Mouse (Mus musculus): ENCODE results near the gene Lrrc28. TPM values are rescaled to one million over a fixed set of nuclear protein-coding genes. Genes with fewer than 3 reads are reported as not detected.
A peak's percentile ranks its signal among the peaks of the same experiment; 100 is the strongest.

Gene Lrrc28
- polyA plus RNA-seq, 2 experiments, result 22.1 to 26.3 TPM

DNA sequence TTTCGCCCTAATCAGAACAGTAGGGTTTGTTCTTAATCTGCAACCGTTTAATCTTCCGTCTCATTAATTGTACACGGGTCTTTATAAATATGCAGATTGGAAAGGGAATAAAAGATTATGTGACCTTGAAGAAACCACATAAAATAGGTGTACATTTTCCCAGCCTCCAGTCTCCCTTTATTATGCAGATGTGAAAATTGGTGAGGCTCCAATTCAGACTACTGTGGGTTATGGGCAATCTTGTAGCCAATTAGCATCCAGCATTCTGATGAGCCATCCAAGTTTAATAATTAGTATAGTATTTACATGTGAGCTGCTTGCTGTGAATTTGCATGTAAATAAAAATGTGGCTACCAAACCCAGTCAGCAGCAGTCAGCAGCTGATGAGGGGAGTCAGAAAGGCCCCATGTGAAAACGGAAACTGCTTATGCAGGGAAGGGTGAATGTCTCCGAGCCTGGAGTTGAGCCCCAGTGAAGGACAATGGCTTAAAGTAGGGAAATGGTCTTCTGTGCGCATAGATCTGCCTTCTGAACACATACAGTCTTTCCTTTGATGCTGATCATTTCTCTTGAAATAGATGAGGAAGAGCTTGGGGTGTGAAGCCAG lies 176.2 kb downstream of the Lrrc28 start:
- ATAC-seq (ENCODE audit: low FRiP score, low read depth) (no peak), DNase-seq (ENCODE audit: low spot score) (no peak)
- Histone ChIP-seq H3K4me2 (replicated peaks; ENCODE audit: low read depth, low read length, severe bottlenecking) (no peak overlapping the region), H3K4me1 (ENCODE audit: control insufficient read depth, insufficient read depth, low read length) (peaks cover 14% of the 10 kb centered on the region), H3K9ac (ENCODE audit: low read depth, low read length, severe bottlenecking) (no peak overlapping the region), H3K9me3 (ENCODE audit: control insufficient read depth, low read length) (no peaks in the 10 kb centered on the region), H3K4me3 (replicated peaks; ENCODE audit: low read length) (no peak overlapping the region), H3K36me3 (ENCODE audit: control insufficient read depth, insufficient read depth, low read length) (no peaks in the 10 kb centered on the region), H3K27ac (replicated peaks; ENCODE audit: low read depth, low read length) (no peak overlapping the region), H3K27me3 (ENCODE audit: control insufficient read depth, insufficient read depth, low read length) (no peaks in the 10 kb centered on the region)
- WGBS, result 77% methylated on average over 7 of the region's 7 CpGs
- no peak for TF ChIP-seq POLR2A (IDR thresholded peaks at IDR 0.05; ENCODE audit: borderline replicate concordance, extremely low read depth, insufficient read depth, insufficient read length)

DNA sequence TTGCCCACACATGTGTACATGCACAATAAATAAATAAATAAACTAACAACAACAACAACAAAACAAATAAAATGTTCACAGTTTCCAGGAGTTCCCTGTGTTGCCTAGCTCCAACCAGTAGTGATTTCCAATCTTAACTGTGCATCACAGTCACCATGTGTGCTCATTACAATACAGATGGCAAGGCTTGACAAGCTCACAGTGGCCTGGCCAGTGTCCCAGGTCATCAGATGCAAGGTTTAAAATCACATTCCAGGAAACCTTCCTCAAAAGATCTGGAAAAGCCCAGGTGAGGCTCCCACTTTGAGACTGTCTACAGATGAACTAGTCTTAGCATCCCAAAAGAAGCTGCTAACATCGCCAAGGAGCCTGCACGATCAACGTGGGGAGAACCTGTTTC lies 176.9 kb downstream of the Lrrc28 start:
- Histone ChIP-seq H3K27ac (replicated peaks; ENCODE audit: low read depth, low read length) (no peak overlapping the region), H3K27me3 (ENCODE audit: control insufficient read depth, insufficient read depth, low read length) (no peaks in the 10 kb centered on the region), H3K4me3 (replicated peaks; ENCODE audit: low read length) (no peak overlapping the region), H3K36me3 (ENCODE audit: control insufficient read depth, insufficient read depth, low read length) (no peaks in the 10 kb centered on the region), H3K4me1 (ENCODE audit: control insufficient read depth, insufficient read depth, low read length) (peaks cover 14% of the 10 kb centered on the region), H3K4me2 (replicated peaks; ENCODE audit: low read depth, low read length, severe bottlenecking) (no peak overlapping the region), H3K9me3 (ENCODE audit: control insufficient read depth, low read length) (no peaks in the 10 kb centered on the region), H3K9ac (ENCODE audit: low read depth, low read length, severe bottlenecking) (no peak overlapping the region)
- 94% methylated on average over 3 of the region's 3 CpGs for WGBS
- ATAC-seq (ENCODE audit: low FRiP score, low read depth), result no peak
- no peak for TF ChIP-seq POLR2A (IDR thresholded peaks at IDR 0.05; ENCODE audit: borderline replicate concordance, extremely low read depth, insufficient read depth, insufficient read length)
- no peak for DNase-seq (ENCODE audit: low spot score)

DNA sequence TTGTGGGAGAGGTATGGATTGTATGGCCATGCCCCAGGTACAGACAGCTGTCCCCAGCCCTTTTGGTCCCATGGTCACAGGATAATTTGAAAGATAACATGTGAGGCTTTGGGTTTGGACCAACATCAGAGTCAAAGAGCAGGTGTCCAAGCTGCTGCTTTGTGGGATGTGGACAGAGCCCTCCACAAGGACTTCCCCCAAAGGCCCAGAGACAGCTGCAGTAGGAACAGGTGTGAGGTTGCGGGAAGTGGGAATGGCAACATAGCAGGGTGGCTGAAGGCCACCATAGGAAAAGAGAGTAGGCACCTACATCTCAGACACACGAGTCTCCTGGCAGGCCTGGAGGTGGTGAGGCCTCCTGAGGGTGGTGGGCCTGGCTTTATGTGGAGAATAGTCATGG lies 178.7 kb downstream of the Lrrc28 start:
- H3K4me1 ChIP-seq (ENCODE audit: control insufficient read depth, insufficient read depth, low read length), result peaks cover 19% of the 10 kb centered on the region

DNA sequence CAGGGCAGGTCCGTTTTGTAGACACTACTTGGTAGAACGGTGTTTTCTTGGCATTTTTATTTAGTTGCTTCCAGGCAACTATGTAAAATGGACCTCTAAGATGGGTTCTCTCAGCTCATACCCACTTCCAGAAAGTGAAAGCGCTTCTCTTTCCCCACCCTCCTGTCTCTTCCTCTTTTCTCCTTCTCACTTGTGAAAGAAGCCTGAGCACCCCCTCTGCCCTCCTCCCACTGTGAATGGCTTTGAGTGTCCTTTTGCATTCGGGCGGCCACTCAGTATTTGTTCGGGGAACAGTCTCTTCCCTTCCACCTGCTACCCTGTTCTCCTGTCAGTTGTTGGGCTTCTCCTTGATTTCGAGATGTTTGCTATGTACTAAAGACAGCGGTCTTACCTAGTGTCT lies 180.4 kb downstream of the Lrrc28 start:
- TF ChIP-seq POLR2A (IDR thresholded peaks at IDR 0.05; ENCODE audit: borderline replicate concordance, extremely low read depth, insufficient read depth, insufficient read length), result no peak
- Histone ChIP-seq H3K4me2 (replicated peaks; ENCODE audit: low read depth, low read length, severe bottlenecking) (no peak overlapping the region), H3K9ac (ENCODE audit: low read depth, low read length, severe bottlenecking) (no peak overlapping the region), H3K4me1 (ENCODE audit: control insufficient read depth, insufficient read depth, low read length) (peaks cover 12% of the 10 kb centered on the region), H3K9me3 (ENCODE audit: control insufficient read depth, low read length) (no peaks in the 10 kb centered on the region), H3K27ac (replicated peaks; ENCODE audit: low read depth, low read length) (no peak overlapping the region), H3K4me3 (replicated peaks; ENCODE audit: low read length) (no peak overlapping the region), H3K27me3 (ENCODE audit: control insufficient read depth, insufficient read depth, low read length) (no peaks in the 10 kb centered on the region), H3K36me3 (ENCODE audit: control insufficient read depth, insufficient read depth, low read length) (no peaks in the 10 kb centered on the region)
- no peak for ATAC-seq (ENCODE audit: low FRiP score, low read depth)
- WGBS, result 90% methylated on average over 8 of the region's 8 CpGs
- DNase-seq (ENCODE audit: low spot score), result no peak

More for the DNA sequence above, 178.7 kb downstream of the Lrrc28 start:
- WGBS, result 80% methylated on average over 2 of the region's 2 CpGs
- ATAC-seq (ENCODE audit: low FRiP score, low read depth) (peak; percentile 45), DNase-seq (ENCODE audit: low spot score) (no peak)
- Histone ChIP-seq H3K9ac (ENCODE audit: low read depth, low read length, severe bottlenecking) (no peak overlapping the region), H3K27ac (replicated peaks; ENCODE audit: low read depth, low read length) (no peak overlapping the region), H3K4me2 (replicated peaks; ENCODE audit: low read depth, low read length, severe bottlenecking) (no peak overlapping the region), H3K36me3 (ENCODE audit: control insufficient read depth, insufficient read depth, low read length) (no peaks in the 10 kb centered on the region), H3K4me3 (replicated peaks; ENCODE audit: low read length) (no peak overlapping the region), H3K27me3 (ENCODE audit: control insufficient read depth, insufficient read depth, low read length) (no peaks in the 10 kb centered on the region), H3K9me3 (ENCODE audit: control insufficient read depth, low read length) (no peaks in the 10 kb centered on the region)
- no peak for TF ChIP-seq POLR2A (IDR thresholded peaks at IDR 0.05; ENCODE audit: borderline replicate concordance, extremely low read depth, insufficient read depth, insufficient read length)

DNA sequence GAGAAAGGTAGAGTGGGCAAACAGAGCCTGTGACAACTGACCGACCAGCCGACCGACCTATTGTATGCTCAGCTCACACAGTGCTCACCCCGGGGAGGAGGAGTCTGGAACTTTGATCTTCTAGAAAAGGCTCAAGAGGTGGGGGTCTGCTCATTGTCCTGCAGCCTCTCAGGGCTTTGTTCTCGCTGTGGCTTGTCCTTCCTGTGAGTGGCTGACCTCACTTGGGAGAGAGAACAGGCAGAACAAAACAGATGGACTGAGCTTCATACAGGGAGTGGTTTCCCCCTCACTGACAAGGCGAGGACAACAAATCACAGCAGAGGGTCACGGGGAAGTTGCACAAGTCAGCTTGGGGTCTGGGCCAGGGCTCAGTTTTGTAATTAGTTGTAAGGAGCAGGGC lies 181.5 kb downstream of the Lrrc28 start:
- WGBS, result 30% methylated on average over 7 of the region's 7 CpGs
- Histone ChIP-seq H3K4me1 (ENCODE audit: control insufficient read depth, insufficient read depth, low read length) (peaks cover 12% of the 10 kb centered on the region), H3K27me3 (ENCODE audit: control insufficient read depth, insufficient read depth, low read length) (no peaks in the 10 kb centered on the region), H3K36me3 (ENCODE audit: control insufficient read depth, insufficient read depth, low read length) (no peaks in the 10 kb centered on the region), H3K9me3 (ENCODE audit: control insufficient read depth, low read length) (no peaks in the 10 kb centered on the region), H3K27ac (replicated peaks; ENCODE audit: low read depth, low read length) (no peak overlapping the region), H3K9ac (ENCODE audit: low read depth, low read length, severe bottlenecking) (no peak overlapping the region), H3K4me2 (replicated peaks; ENCODE audit: low read depth, low read length, severe bottlenecking) (no peak overlapping the region), H3K4me3 (replicated peaks; ENCODE audit: low read length) (no peak overlapping the region)
- no peak for DNase-seq (ENCODE audit: low spot score)
- no peak for ATAC-seq (ENCODE audit: low FRiP score, low read depth)
- TF ChIP-seq POLR2A (IDR thresholded peaks at IDR 0.05; ENCODE audit: borderline replicate concordance, extremely low read depth, insufficient read depth, insufficient read length), result no peak

Other genes starting within 250 kb of the Lrrc28 start
- gene Ttc23, start 2.1 kb upstream of the Lrrc28 start, polyA plus RNA-seq (2012; rRNA removed), result 32.9 and 33.4 TPM in 2 replicates
- gene Ttc23, start 2.1 kb upstream of the Lrrc28 start, polyA plus RNA-seq (2014; fragmentation: Nextera tagmentation; extraction: Ambion mirVana), result 46.9 and 50.4 TPM in 2 replicates
- gene Synm, start 114.5 kb upstream of the Lrrc28 start, polyA plus RNA-seq (2012; rRNA removed), result 0.58 and 0.63 TPM in 2 replicates
- 1.2 and 1.4 TPM in 2 replicates for gene Synm, start 114.5 kb upstream of the Lrrc28 start, polyA plus RNA-seq (2014; fragmentation: Nextera tagmentation; extraction: Ambion mirVana)

Data from limb, embryonic 14.5 days (tissue).